Mouse (Mus musculus) testis, adult 2 months (tissue): ENCODE results near the gene Slc43a3.

ENCODE experiments used
- CTCF ChIP-seq: fragments of 200-500 bp; IDR thresholded peaks from 2 replicates; pipeline ENCODE4 v1.5.1; 2012; ENCODE audit warnings: low read depth, mild to moderate bottlenecking, inconsistent platforms, low read length, moderate library complexity; ENCODE audit not compliant: control insufficient read depth, insufficient read depth, insufficient replicate concordance
- POLR2A ChIP-seq: fragments of 200-500 bp; IDR thresholded peaks from 2 replicates; pipeline ENCODE4 v1.6.1; 2012; ENCODE audit warnings: low read depth, mild to moderate bottlenecking, inconsistent platforms, low read length, moderate library complexity; ENCODE audit not compliant: control insufficient read depth

GRCm38 (mm10) chr2:84913881-84914280, 22.5 kb upstream of the Slc43a3 start:
- TF ChIP-seq CTCF: no peak
- TF ChIP-seq POLR2A: no peak
